Mouse (Mus musculus): ENCODE data around the gene Erc2.
"Not testable (repeated sequence)": the region's sequence is repeated elsewhere in the genome, so short reads cannot be mapped to it uniquely, and the experiment has no call there.

Erc2 gene

GRCm38 (mm10) chr14:27837601-27838105, 215.4 kb downstream of the Erc2 start:
- DNase-seq: no peak

GRCm38 (mm10) chr14:27840120-27840519, 217.9 kb downstream of the Erc2 start:
- DNase-seq: no peak

- no peak for DNase-seq
Measured at GRCm38 (mm10) chr14:27846875-27847274, 224.6 kb downstream of the Erc2 start.

GRCm38 (mm10) chr14:27847291-27847690, 225.1 kb downstream of the Erc2 start:
- DNase-seq: no peak

- DNase-seq: no peak
Measured at GRCm38 (mm10) chr14:27851231-27851630, 229.0 kb downstream of the Erc2 start.

- DNase-seq: no peak
Measured at GRCm38 (mm10) chr14:27852606-27853005, 230.4 kb downstream of the Erc2 start.

- no peak for DNase-seq
Measured at GRCm38 (mm10) chr14:27860371-27861046, 238.3 kb downstream of the Erc2 start.

- no peak for DNase-seq
Measured at GRCm38 (mm10) chr14:27862299-27862698, 240.1 kb downstream of the Erc2 start.

- no peak for DNase-seq
Measured at GRCm38 (mm10) chr14:27867386-27867785, 245.2 kb downstream of the Erc2 start.

- no peak for DNase-seq
Measured at GRCm38 (mm10) chr14:27873619-27874018, 251.4 kb downstream of the Erc2 start.

GRCm38 (mm10) chr14:27875991-27876411, 253.8 kb downstream of the Erc2 start:
- no peak for DNase-seq

GRCm38 (mm10) chr14:27881972-27882371, 259.7 kb downstream of the Erc2 start:
- DNase-seq: no peak

- not testable (repeated sequence) for DNase-seq
Measured at GRCm38 (mm10) chr14:27886337-27886736, 264.1 kb downstream of the Erc2 start.

GRCm38 (mm10) chr14:27887488-27887887, 265.3 kb downstream of the Erc2 start:
- DNase-seq: no peak

- peak; percentile 3 to 6 for DNase-seq
Measured at GRCm38 (mm10) chr14:27889650-27890049, 267.4 kb downstream of the Erc2 start.

- DNase-seq: no peak
Measured at GRCm38 (mm10) chr14:27892416-27892815, 270.2 kb downstream of the Erc2 start.

GRCm38 (mm10) chr14:27901772-27902171, 279.5 kb downstream of the Erc2 start:
- DNase-seq: no peak

- no peak for DNase-seq
Measured at GRCm38 (mm10) chr14:27921656-27922373, 299.6 kb downstream of the Erc2 start.

- no peak for DNase-seq
Measured at GRCm38 (mm10) chr14:27927369-27927768, 305.1 kb downstream of the Erc2 start.

GRCm38 (mm10) chr14:27933533-27933932, 311.3 kb downstream of the Erc2 start:
- no peak for DNase-seq

- no peak for DNase-seq
Measured at GRCm38 (mm10) chr14:27935714-27936113, 313.5 kb downstream of the Erc2 start.

GRCm38 (mm10) chr14:27937922-27938321, 315.7 kb downstream of the Erc2 start:
- DNase-seq: no peak

- DNase-seq: no peak
Measured at GRCm38 (mm10) chr14:27945276-27945675, 323.0 kb downstream of the Erc2 start.

- DNase-seq: no peak
Measured at GRCm38 (mm10) chr14:27946211-27946610, 324.0 kb downstream of the Erc2 start.

Data from lung, adult 18-20 months (tissue).